Mouse (Mus musculus): ENCODE results near the gene Gli2. TPM values are rescaled to one million over a fixed set of nuclear protein-coding genes. Genes with fewer than 3 reads are reported as not detected.

The Gli2 gene
- polyA plus RNA-seq, 1 experiment from 2014 or later = 11.6 TPM

DNA sequence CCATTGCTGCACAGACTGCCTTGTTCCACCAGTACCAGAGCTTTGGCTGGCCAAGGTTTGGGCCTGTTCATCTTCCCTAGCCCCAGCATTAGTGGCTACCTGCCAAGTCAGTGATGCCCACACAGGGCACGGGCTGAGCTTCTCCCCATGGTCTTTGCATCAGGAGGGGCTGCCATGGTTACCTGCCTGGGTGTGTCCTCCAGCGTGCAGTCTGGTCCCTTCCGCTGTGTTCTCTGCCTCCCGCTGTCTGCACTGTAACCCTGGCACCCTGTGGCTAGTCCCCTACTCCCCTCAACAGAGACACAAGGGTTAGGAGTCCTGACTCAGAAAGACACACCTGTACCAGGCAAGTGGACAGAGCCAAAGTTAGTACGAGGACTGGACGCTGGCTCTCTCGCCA lies 24.5 kb upstream of the Gli2 start:
- no peak overlapping the region for H3K27ac ChIP-seq (ENCODE audit: low read depth)
- ATAC-seq (replicated peaks; ENCODE audit: low FRiP score, low TSS enrichment, low read depth) = no peak
- no peak for DNase-seq (ENCODE audit: low spot score)

GRCm38 (mm10) chr1:119076333-119076732 lies 22.9 kb upstream of the Gli2 start:
- no peak overlapping the region for H3K4me2 ChIP-seq (ENCODE audit: low read length)
- no peak overlapping the region for H3K27ac ChIP-seq (ENCODE audit: low read depth)
- H3K36me3 ChIP-seq (ENCODE audit: control insufficient read depth, insufficient read depth, low read length) = no peaks in the 10 kb centered on the region
- DNase-seq (ENCODE audit: low spot score) (no peak), ATAC-seq (replicated peaks; ENCODE audit: low FRiP score, low TSS enrichment, low read depth) (no peak)
- WGBS = 78% methylated on average over 4 of the region's 4 CpGs
- H3K9ac ChIP-seq (ENCODE audit: low read length) = no peak overlapping the region
- H3K9me3 ChIP-seq (ENCODE audit: control insufficient read depth, low read length) = no peaks in the 10 kb centered on the region
- no peak overlapping the region for H3K4me3 ChIP-seq (ENCODE audit: low read depth, low read length)
- no peaks in the 10 kb centered on the region for H3K4me1 ChIP-seq (replicated peaks; ENCODE audit: control insufficient read depth, insufficient read depth, low read length)
- H3K27me3 ChIP-seq (replicated peaks; ENCODE audit: control insufficient read depth, insufficient read depth, low read length) = 0 out of 2 replicates have a peak, but pooled peaks cover 12% of the 10 kb centered on the region

More for the DNA sequence above, 24.5 kb upstream of the Gli2 start:
- 85% methylated on average over 7 of the region's 7 CpGs for WGBS
- Histone ChIP-seq H3K9ac (ENCODE audit: low read length) (no peak overlapping the region), H3K4me3 (ENCODE audit: low read depth, low read length) (no peak overlapping the region), H3K9me3 (ENCODE audit: control insufficient read depth, low read length) (no peaks in the 10 kb centered on the region), H3K27me3 (replicated peaks; ENCODE audit: control insufficient read depth, insufficient read depth, low read length) (0 out of 2 replicates have a peak, but pooled peaks cover 12% of the 10 kb centered on the region), H3K36me3 (ENCODE audit: control insufficient read depth, insufficient read depth, low read length) (no peaks in the 10 kb centered on the region), H3K4me1 (replicated peaks; ENCODE audit: control insufficient read depth, insufficient read depth, low read length) (no peaks in the 10 kb centered on the region), H3K4me2 (ENCODE audit: low read length) (no peak overlapping the region)

DNA sequence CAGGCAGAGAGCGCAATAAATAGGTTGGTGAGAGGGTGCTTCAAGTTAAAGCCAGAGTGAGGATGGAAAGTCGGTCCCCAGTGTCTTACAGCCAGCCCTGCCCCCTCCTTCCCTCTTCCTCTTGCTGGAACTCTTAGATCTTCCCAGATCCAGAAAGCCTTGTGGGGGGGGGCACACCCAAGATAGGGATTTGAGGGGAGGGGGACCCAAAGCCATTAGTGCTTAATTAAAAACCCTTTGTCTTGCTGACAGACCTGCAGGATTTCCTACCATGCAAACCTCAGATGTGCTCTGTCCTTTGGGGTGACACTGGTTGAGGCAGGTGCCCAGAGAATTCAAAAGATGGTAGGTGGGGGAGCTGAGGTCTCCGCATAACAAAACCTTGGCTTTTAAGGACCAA lies 22.5 kb upstream of the Gli2 start:
- Histone ChIP-seq H3K4me3 (ENCODE audit: low read depth, low read length) (no peak overlapping the region), H3K9me3 (ENCODE audit: control insufficient read depth, low read length) (no peaks in the 10 kb centered on the region), H3K4me1 (replicated peaks; ENCODE audit: control insufficient read depth, insufficient read depth, low read length) (no peaks in the 10 kb centered on the region), H3K36me3 (ENCODE audit: control insufficient read depth, insufficient read depth, low read length) (no peaks in the 10 kb centered on the region), H3K4me2 (ENCODE audit: low read length) (no peak overlapping the region), H3K27ac (ENCODE audit: low read depth) (no peak overlapping the region), H3K27me3 (replicated peaks; ENCODE audit: control insufficient read depth, insufficient read depth, low read length) (0 out of 2 replicates have a peak, but pooled peaks cover 12% of the 10 kb centered on the region), H3K9ac (ENCODE audit: low read length) (no peak overlapping the region)
- WGBS = 45% methylated on average over 3 of the region's 3 CpGs
- ATAC-seq (replicated peaks; ENCODE audit: low FRiP score, low TSS enrichment, low read depth) (no peak), DNase-seq (ENCODE audit: low spot score) (no peak)

GRCm38 (mm10) chr1:119075500-119075899 lies 22.1 kb upstream of the Gli2 start:
- no peak overlapping the region for H3K4me2 ChIP-seq (ENCODE audit: low read length)
- no peak for ATAC-seq (replicated peaks; ENCODE audit: low FRiP score, low TSS enrichment, low read depth)

DNA sequence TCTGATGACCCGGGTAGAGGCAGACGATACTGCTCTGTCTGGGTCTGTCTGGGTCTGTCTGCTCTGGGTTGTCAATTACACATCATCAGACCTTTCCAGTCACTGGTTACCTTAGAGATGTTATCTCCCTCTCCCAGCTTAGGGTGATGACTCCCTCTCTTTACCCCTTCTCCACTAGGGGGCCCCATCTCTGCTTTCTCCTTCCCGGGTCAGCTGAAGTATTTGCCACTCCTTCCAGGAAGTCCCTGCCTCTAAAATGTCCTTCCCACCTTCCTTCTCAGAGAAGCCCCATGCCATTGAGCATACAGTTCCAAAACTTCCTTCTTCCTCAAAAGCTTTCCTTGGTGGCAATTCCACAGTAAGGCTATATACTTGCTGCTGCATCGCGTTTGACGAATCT lies 21.5 kb upstream of the Gli2 start:
- no peaks in the 10 kb centered on the region for H3K9me3 ChIP-seq (ENCODE audit: control insufficient read depth, low read length)
- H3K4me1 ChIP-seq (replicated peaks; ENCODE audit: control insufficient read depth, insufficient read depth, low read length) = no peaks in the 10 kb centered on the region
- DNase-seq (ENCODE audit: low spot score) (no peak), ATAC-seq (replicated peaks; ENCODE audit: low FRiP score, low TSS enrichment, low read depth) (no peak)
- H3K27ac ChIP-seq (ENCODE audit: low read depth) = no peak overlapping the region
- no peak overlapping the region for H3K4me3 ChIP-seq (ENCODE audit: low read depth, low read length)
- H3K9ac ChIP-seq (ENCODE audit: low read length) = no peak overlapping the region
- 67% methylated on average over 6 of the region's 6 CpGs for WGBS
- no peak overlapping the region for H3K4me2 ChIP-seq (ENCODE audit: low read length)
- 0 out of 2 replicates have a peak, but pooled peaks cover 12% of the 10 kb centered on the region for H3K27me3 ChIP-seq (replicated peaks; ENCODE audit: control insufficient read depth, insufficient read depth, low read length)
- H3K36me3 ChIP-seq (ENCODE audit: control insufficient read depth, insufficient read depth, low read length) = no peaks in the 10 kb centered on the region

More at GRCm38 (mm10) chr1:119075500-119075899, 22.1 kb upstream of the Gli2 start:
- no peak overlapping the region for H3K27ac ChIP-seq (ENCODE audit: low read depth)
- 0 out of 2 replicates have a peak, but pooled peaks cover 12% of the 10 kb centered on the region for H3K27me3 ChIP-seq (replicated peaks; ENCODE audit: control insufficient read depth, insufficient read depth, low read length)
- no peaks in the 10 kb centered on the region for H3K9me3 ChIP-seq (ENCODE audit: control insufficient read depth, low read length)
- H3K36me3 ChIP-seq (ENCODE audit: control insufficient read depth, insufficient read depth, low read length) = no peaks in the 10 kb centered on the region
- 33% methylated on average over 7 of the region's 7 CpGs for WGBS
- no peak overlapping the region for H3K4me3 ChIP-seq (ENCODE audit: low read depth, low read length)
- no peaks in the 10 kb centered on the region for H3K4me1 ChIP-seq (replicated peaks; ENCODE audit: control insufficient read depth, insufficient read depth, low read length)
- no peak for DNase-seq (ENCODE audit: low spot score)
- H3K9ac ChIP-seq (ENCODE audit: low read length) = no peak overlapping the region

DNA sequence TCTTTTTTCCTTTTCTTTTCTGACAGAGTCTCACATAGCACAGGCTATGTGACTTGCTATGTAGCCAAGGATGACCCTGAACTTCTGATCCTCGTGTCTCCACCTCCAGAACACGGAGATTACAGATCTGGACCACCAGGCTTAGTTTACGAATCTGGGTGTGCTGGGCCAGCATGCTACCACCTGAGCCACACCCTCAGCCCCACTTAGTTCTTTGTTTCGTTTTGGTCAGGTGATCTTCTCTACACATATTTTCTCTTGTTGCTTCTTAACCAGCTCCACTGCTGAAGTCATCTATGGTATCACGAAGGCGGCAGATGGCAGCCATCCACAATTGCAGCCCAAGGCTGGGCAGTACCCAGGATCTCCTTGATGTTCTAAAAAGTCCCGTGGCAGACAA lies 20.5 kb upstream of the Gli2 start:
- Histone ChIP-seq H3K27ac (ENCODE audit: low read depth) (no peak overlapping the region), H3K4me2 (ENCODE audit: low read length) (no peak overlapping the region), H3K4me3 (ENCODE audit: low read depth, low read length) (no peak overlapping the region), H3K9me3 (ENCODE audit: control insufficient read depth, low read length) (no peaks in the 10 kb centered on the region), H3K4me1 (replicated peaks; ENCODE audit: control insufficient read depth, insufficient read depth, low read length) (no peaks in the 10 kb centered on the region), H3K9ac (ENCODE audit: low read length) (no peak overlapping the region), H3K27me3 (replicated peaks; ENCODE audit: control insufficient read depth, insufficient read depth, low read length) (0 out of 2 replicates have a peak, but pooled peaks cover 12% of the 10 kb centered on the region), H3K36me3 (ENCODE audit: control insufficient read depth, insufficient read depth, low read length) (no peaks in the 10 kb centered on the region)
- WGBS = 91% methylated on average over 7 of the region's 7 CpGs
- DNase-seq (ENCODE audit: low spot score) (no peak), ATAC-seq (replicated peaks; ENCODE audit: low FRiP score, low TSS enrichment, low read depth) (no peak)

DNA sequence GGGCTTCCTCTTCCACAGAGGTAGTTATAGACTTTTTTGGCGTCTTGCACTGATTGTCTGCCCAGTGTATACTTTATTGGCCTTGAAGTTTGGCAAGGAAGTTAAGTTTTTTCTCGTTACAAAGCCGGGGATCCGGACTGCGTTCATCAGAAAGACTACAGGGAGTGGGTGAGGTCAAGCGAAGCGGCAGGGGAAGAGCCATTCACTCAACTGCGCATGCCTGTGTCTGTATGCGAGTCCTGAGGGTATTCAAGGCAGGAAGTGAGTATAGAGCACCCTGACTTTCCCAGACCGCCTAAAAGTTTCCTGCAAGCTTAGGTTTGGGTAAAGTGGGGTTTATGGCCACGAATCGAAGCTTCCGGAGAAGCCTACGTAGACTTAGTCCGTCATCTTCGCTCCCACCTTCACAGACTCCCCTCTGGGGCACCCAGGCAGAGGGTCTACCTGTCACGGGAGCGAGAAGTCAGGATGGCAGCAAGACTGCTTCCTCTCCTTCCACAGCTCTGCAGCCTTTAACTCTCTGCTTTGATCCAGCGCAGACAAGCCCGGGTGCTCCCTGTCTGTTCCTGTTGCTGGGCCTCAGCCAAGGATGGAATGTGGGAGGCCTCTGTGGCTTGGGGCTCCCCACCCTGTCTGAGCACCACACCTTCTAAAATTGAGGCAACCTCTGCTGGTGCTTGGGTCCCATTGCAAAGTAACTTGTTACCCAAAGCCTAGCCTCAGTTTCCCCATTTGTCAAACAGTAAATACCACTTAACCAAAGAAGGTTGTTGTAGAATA lies 11.7 kb upstream of the Gli2 start:
- 63% methylated on average over 20 of the region's 20 CpGs for WGBS
- Histone ChIP-seq H3K4me2 (ENCODE audit: low read length) (peak overlapping the region; percentile 14; the same call in 1 of the 2 replicates), H3K27ac (ENCODE audit: low read depth) (0 out of 2 replicates have a peak overlapping the region, but pooled peaks have one; percentile 27), H3K36me3 (ENCODE audit: control insufficient read depth, insufficient read depth, low read length) (no peaks in the 10 kb centered on the region), H3K9me3 (ENCODE audit: control insufficient read depth, low read length) (no peaks in the 10 kb centered on the region), H3K9ac (ENCODE audit: low read length) (no peak overlapping the region), H3K4me1 (replicated peaks; ENCODE audit: control insufficient read depth, insufficient read depth, low read length) (peaks cover 5% of the 10 kb centered on the region; the same call in 1 of the 2 replicates), H3K27me3 (replicated peaks; ENCODE audit: control insufficient read depth, insufficient read depth, low read length) (no peaks in the 10 kb centered on the region), H3K4me3 (ENCODE audit: low read depth, low read length) (no peak overlapping the region)
- ATAC-seq (replicated peaks; ENCODE audit: low FRiP score, low TSS enrichment, low read depth) (no peak), DNase-seq (ENCODE audit: low spot score) (no peak)

- Histone ChIP-seq H3K4me2 (ENCODE audit: low read length) (no peak overlapping the region), H3K4me3 (ENCODE audit: low read depth, low read length) (no peak overlapping the region), H3K27ac (ENCODE audit: low read depth) (peak overlapping the region; percentile 43; the same call in 1 of the 2 replicates), H3K36me3 (ENCODE audit: control insufficient read depth, insufficient read depth, low read length) (no peaks in the 10 kb centered on the region), H3K9me3 (ENCODE audit: control insufficient read depth, low read length) (no peaks in the 10 kb centered on the region), H3K27me3 (replicated peaks; ENCODE audit: control insufficient read depth, insufficient read depth, low read length) (0 out of 2 replicates have a peak, but pooled peaks cover 5% of the 10 kb centered on the region), H3K9ac (ENCODE audit: low read length) (no peak overlapping the region), H3K4me1 (replicated peaks; ENCODE audit: control insufficient read depth, insufficient read depth, low read length) (peaks cover 10% of the 10 kb centered on the region)
- ATAC-seq (replicated peaks; ENCODE audit: low FRiP score, low TSS enrichment, low read depth) (no peak), DNase-seq (ENCODE audit: low spot score) (no peak)
- WGBS = 30% methylated on average over 8 of the region's 8 CpGs
Observed at GRCm38 (mm10) chr1:119056491-119056890, 3.1 kb upstream of the Gli2 start.

Measured in intestine, embryonic 14.5 days (tissue).